Mouse (Mus musculus) MEL (cell line): Measurements from ENCODE around the gene Adamtsl3. TPM values are rescaled to one million over a fixed set of nuclear protein-coding genes. Genes with fewer than 3 reads are reported as not detected.

Experiments
- DNase-seq: peaks from one replicate; pipeline ENCODE4 v3.0.0; 2011; ENCODE audit warnings: low read depth, low spot score
- H3K27ac ChIP-seq: 2 replicates; pipeline ENCODE4 v1.5.1; 2012; ENCODE audit warnings: low read depth, mild to moderate bottlenecking, control low read depth, low read length, moderate library complexity; ENCODE audit not compliant: control insufficient read depth
- H3K27me3 ChIP-seq, 2 experiments: fragments of 150-350 bp in 1 of 2; sonication (generic) in 1 of 2; 2 replicates each; pipeline ENCODE4 v1.6.1; 2012; ENCODE audit warnings: low read length in 2 of 2, mild to moderate bottlenecking in 2 of 2, improper control_type of control experiment in 1 of 2, moderate library complexity in 1 of 2; ENCODE audit not compliant: insufficient read depth in 2 of 2, control insufficient read depth in 1 of 2
- H3K36me3 ChIP-seq, 2 experiments: 2 replicates each; pipeline ENCODE4 v1.6.1; 2012 to 2014; ENCODE audit warnings: low read length in 2 of 2, improper control_type of control experiment in 1 of 2, inconsistent platforms in 1 of 2, mild to moderate bottlenecking in 1 of 2; ENCODE audit not compliant: insufficient read depth in 2 of 2, control insufficient read depth in 1 of 2
- H3K4me1 ChIP-seq, 2 experiments: fragments of 150-350 bp in 1 of 2; sonication (generic) in 1 of 2; 2 replicates each; pipeline ENCODE4 v1.6.1; 2012; ENCODE audit warnings: low read length in 2 of 2, improper control_type of control experiment in 1 of 2, mild to moderate bottlenecking in 1 of 2; ENCODE audit not compliant: insufficient read depth in 2 of 2, control insufficient read depth in 1 of 2
- H3K4me3 ChIP-seq, 2 experiments: fragments of 150-350 bp in 1 of 2; sonication (generic) in 1 of 2; 2 replicates each; pipeline ENCODE4 v1.5.1; 2012; ENCODE audit warnings: low read depth in 2 of 2, low read length in 2 of 2, mild to moderate bottlenecking in 2 of 2, moderate library complexity in 2 of 2, control low read depth in 1 of 2, improper control_type of control experiment in 1 of 2; ENCODE audit not compliant: control insufficient read depth in 1 of 2, insufficient read depth in 1 of 2
- H3K79me2 ChIP-seq: 2 replicates; pipeline ENCODE4 v1.6.1; 2012; ENCODE audit warnings: mild to moderate bottlenecking, low read length, moderate library complexity; ENCODE audit not compliant: control insufficient read depth, poor library complexity, insufficient read depth
- H3K9ac ChIP-seq: 2 replicates; pipeline ENCODE4 v1.6.1; 2012; ENCODE audit warnings: low read depth, mild to moderate bottlenecking, control low read depth, low read length, moderate library complexity; ENCODE audit not compliant: control insufficient read depth, poor library complexity, severe bottlenecking
- H3K9me3 ChIP-seq: fragments of 150-350 bp; sonication (generic); replicated peaks from 2 replicates; pipeline ENCODE4 v1.6.1; 2012; ENCODE audit warnings: mild to moderate bottlenecking, low read length, improper control_type of control experiment, moderate library complexity; ENCODE audit not compliant: insufficient read depth
- CHD2 ChIP-seq: IDR thresholded peaks from 2 replicates; pipeline ENCODE4 v1.6.1; 2011; ENCODE audit warnings: low read length, improper control_type of control experiment
- CTCF ChIP-seq, 3 experiments: IDR thresholded peaks in 2 of 3; conservative IDR thresholded peaks in 1 of 3; 2 replicates each; pipeline ENCODE4 v1.5.1; 2011 to 2012; ENCODE audit warnings: low read length in 3 of 3, low read depth in 2 of 3, mild to moderate bottlenecking in 2 of 3, improper control_type of control experiment in 1 of 3, inconsistent platforms in 1 of 3, mixed read lengths in 1 of 3, moderate library complexity in 1 of 3; ENCODE audit not compliant: control insufficient read depth in 1 of 3, insufficient read depth in 1 of 3, poor library complexity in 1 of 3, severe bottlenecking in 1 of 3
- E2F4 ChIP-seq: IDR thresholded peaks from 2 replicates; pipeline ENCODE4 v1.6.1; 2011; ENCODE audit warnings: low read depth, low read length, improper control_type of control experiment, borderline replicate concordance
- EP300 ChIP-seq, 2 experiments: IDR thresholded peaks; 2 replicates each; pipeline ENCODE4 v1.6.1; 2011; ENCODE audit warnings: improper control_type of control experiment in 2 of 2, low read length in 2 of 2, low read depth in 1 of 2, mild to moderate bottlenecking in 1 of 2
- MAX ChIP-seq: IDR thresholded peaks from 2 replicates; pipeline ENCODE4 v1.6.1; 2011; ENCODE audit warnings: low read length, improper control_type of control experiment
- MAZ ChIP-seq: IDR thresholded peaks from 2 replicates; pipeline ENCODE4 v1.6.1; 2012; ENCODE audit warnings: low read depth, mild to moderate bottlenecking, inconsistent platforms, low read length, improper control_type of control experiment
- MXI1 ChIP-seq: IDR thresholded peaks from 2 replicates; pipeline ENCODE4 v1.6.1; 2011; ENCODE audit warnings: mild to moderate bottlenecking, low read depth, low read length, improper control_type of control experiment
- MYB ChIP-seq: IDR thresholded peaks from 2 replicates; pipeline ENCODE4 v1.6.1; 2011; ENCODE audit warnings: mild to moderate bottlenecking, low read depth, low read length, improper control_type of control experiment
- POLR2A ChIP-seq, 2 experiments: IDR thresholded peaks; 2 replicates each; pipeline ENCODE4 v1.6.1; 2011 to 2012; ENCODE audit warnings: low read length in 2 of 2, mild to moderate bottlenecking in 2 of 2, control low read depth in 1 of 2, improper control_type of control experiment in 1 of 2, low read depth in 1 of 2, moderate library complexity in 1 of 2; ENCODE audit not compliant: control insufficient read depth in 1 of 2, insufficient read depth in 1 of 2, poor library complexity in 1 of 2
- POLR2AphosphoS2 ChIP-seq: IDR thresholded peaks from 2 replicates; pipeline ENCODE4 v1.6.1; 2011; ENCODE audit warnings: low read length, improper control_type of control experiment
- POLR2AphosphoS5 ChIP-seq: IDR thresholded peaks from 2 replicates; pipeline ENCODE4 v1.6.1; 2012; ENCODE audit warnings: low read depth, borderline replicate concordance, mild to moderate bottlenecking, inconsistent platforms, low read length, moderate library complexity, mixed read lengths
- RAD21 ChIP-seq: IDR thresholded peaks from 2 replicates; pipeline ENCODE4 v1.6.1; 2011; ENCODE audit warnings: mild to moderate bottlenecking, low read depth, low read length, improper control_type of control experiment
- SIN3A ChIP-seq: IDR thresholded peaks from 2 replicates; pipeline ENCODE4 v1.6.1; 2012; ENCODE audit warnings: low read length, improper control_type of control experiment, inconsistent platforms
- TCF12 ChIP-seq: IDR thresholded peaks from 2 replicates; pipeline ENCODE4 v1.6.1; 2014; ENCODE audit warnings: low read depth, mild to moderate bottlenecking, inconsistent platforms, low read length, improper control_type of control experiment, moderate library complexity
- USF1 ChIP-seq: IDR thresholded peaks from 2 replicates; pipeline ENCODE4 v1.6.1; 2014; ENCODE audit warnings: low read depth, mild to moderate bottlenecking, inconsistent platforms, low read length, improper control_type of control experiment, moderate library complexity
- USF2 ChIP-seq, 2 experiments: IDR thresholded peaks; 2 replicates each; pipeline ENCODE4 v1.6.1; 2011 to 2012; ENCODE audit warnings: improper control_type of control experiment in 2 of 2, low read length in 2 of 2, borderline replicate concordance in 1 of 2, inconsistent platforms in 1 of 2, low read depth in 1 of 2, mild to moderate bottlenecking in 1 of 2; ENCODE audit not compliant: insufficient read depth in 1 of 2
- ZKSCAN1 ChIP-seq: IDR thresholded peaks from 2 replicates; pipeline ENCODE4 v1.6.1; 2012; ENCODE audit warnings: low read depth, mild to moderate bottlenecking, inconsistent platforms, low read length, improper control_type of control experiment, moderate library complexity
- ZMIZ1 ChIP-seq: IDR thresholded peaks from 2 replicates; pipeline ENCODE4 v1.6.1; 2012; ENCODE audit warnings: low read depth, mild to moderate bottlenecking, inconsistent platforms, low read length, improper control_type of control experiment, moderate library complexity
- polyA plus RNA-seq, 2 experiments: library from polyadenylated mRNA; stranded (reverse) in 1 of 2; unstranded in 1 of 2; fragments of >175 nt in 1 of 2; fragments of >200 nt in 1 of 2; gene quantifications; 2 replicates each; pipeline versions ENCODE4 v1.2.1 to v1.2.4; 2012; ENCODE audit warnings: low replicate concordance in 2 of 2, low read depth in 1 of 2; ENCODE audit not compliant: insufficient read length in 2 of 2, insufficient read depth in 1 of 2, missing spikeins in 1 of 2
- total RNA-seq: library from RNA; depleted of rRNA; stranded (reverse); fragments of 300-350 nt; gene quantifications from 2 replicates; pipeline ENCODE4 v1.2.3, GENCODE M21; 2012

Gene Adamtsl3
- total and polyA plus RNA-seq, 3 experiments, result not detected

GRCm38 (mm10) chr7:82293441-82293840 is 42.1 kb upstream of the Adamtsl3 start:
- H3K27me3 ChIP-seq, result no peaks in the 10 kb centered on the region
- no peaks in the 10 kb centered on the region for H3K4me1 ChIP-seq
- no peak overlapping the region for H3K27ac ChIP-seq
- no peaks in the 10 kb centered on the region for H3K79me2 ChIP-seq
- TF ChIP-seq SIN3A (no peak), POLR2AphosphoS2 (no peak), CHD2 (no peak), RAD21 (no peak), USF2 (IDR thresholded peaks at IDR 0.05; ENCODE audit: borderline replicate concordance in 1 of 2, insufficient read depth in 1 of 2, low read depth in 1 of 2, low read length in 2 of 2) (no peak), MAZ (no peak), CTCF (IDR thresholded peaks at IDR 0.05 in 2 of 3, conservative IDR thresholded peaks at IDR 0.05 in 1 of 3; ENCODE audit: control insufficient read depth in 1 of 3, insufficient read depth in 1 of 3, low read depth in 2 of 3, low read length in 3 of 3, poor library complexity in 1 of 3, severe bottlenecking in 1 of 3) (no peak), MYB (no peak), ZKSCAN1 (no peak)
- TF ChIP-seq, all 39 proteins: peak for 0
- no peak overlapping the region for H3K9ac ChIP-seq
- DNase-seq, result no peak
- no peaks in the 10 kb centered on the region for H3K9me3 ChIP-seq
- no peaks in the 10 kb centered on the region for H3K36me3 ChIP-seq
- H3K4me3 ChIP-seq, result no peak overlapping the region

- Histone ChIP-seq H3K36me3 (no peaks in the 10 kb centered on the region), H3K4me1 (no peaks in the 10 kb centered on the region), H3K9ac (no peak overlapping the region), H3K9me3 (no peaks in the 10 kb centered on the region), H3K27ac (no peak overlapping the region), H3K79me2 (no peaks in the 10 kb centered on the region), H3K27me3 (no peaks in the 10 kb centered on the region), H3K4me3 (no peak overlapping the region)
- TF ChIP-seq MXI1 (no peak), EP300 (IDR thresholded peaks at IDR 0.05; ENCODE audit: low read depth in 1 of 2, low read length in 2 of 2) (no peak), MAZ (no peak), E2F4 (no peak), TCF12 (no peak), MAX (no peak), POLR2A (IDR thresholded peaks at IDR 0.05; ENCODE audit: control insufficient read depth in 1 of 2, insufficient read depth in 1 of 2, low read depth in 1 of 2, low read length in 2 of 2, poor library complexity in 1 of 2) (no peak), USF1 (no peak)
- DNase-seq, result no peak
Measured at GRCm38 (mm10) chr7:82294083-82294482, 41.4 kb upstream of the Adamtsl3 start.

- Histone ChIP-seq H3K9ac (no peak overlapping the region), H3K79me2 (no peaks in the 10 kb centered on the region), H3K36me3 (no peaks in the 10 kb centered on the region), H3K4me1 (no peaks in the 10 kb centered on the region), H3K9me3 (no peaks in the 10 kb centered on the region), H3K27ac (no peak overlapping the region), H3K27me3 (no peaks in the 10 kb centered on the region), H3K4me3 (no peak overlapping the region)
- TF ChIP-seq ZMIZ1, result no peak
- TF ChIP-seq TCF12, result no peak
- TF ChIP-seq POLR2AphosphoS5, result no peak
- DNase-seq, result no peak
Measured at GRCm38 (mm10) chr7:82294611-82295010, 40.9 kb upstream of the Adamtsl3 start.
